Mouse (Mus musculus) spleen, postnatal 36 days (tissue): Measurements from ENCODE around the gene Ccdc33.

ENCODE experiments used
- DNase-seq, 2 experiments: peaks; one replicate each; pipeline ENCODE4 v3.0.0; 2022; ENCODE audit warnings: low spot score in 2 of 2, mixed read lengths in 1 of 2

Ccdc33 gene

GRCm38 (mm10) chr9:58092581-58093269 is 25.9 kb downstream of the Ccdc33 start:
- DNase-seq = no peak

GRCm38 (mm10) chr9:58091623-58092425 is 26.8 kb downstream of the Ccdc33 start:
- DNase-seq = no peak

GRCm38 (mm10) chr9:58087277-58087998 is 31.2 kb downstream of the Ccdc33 start:
- DNase-seq = no peak

- DNase-seq = no peak
These were observed 31.8 kb downstream of the Ccdc33 start for GRCm38 (mm10) chr9:58086861-58087260.

GRCm38 (mm10) chr9:58086203-58086602 is 32.4 kb downstream of the Ccdc33 start:
- no peak for DNase-seq

- no peak for DNase-seq
These were observed 33.5 kb downstream of the Ccdc33 start for GRCm38 (mm10) chr9:58085074-58085473.

- DNase-seq = no peak
These were observed 34.0 kb downstream of the Ccdc33 start for GRCm38 (mm10) chr9:58084586-58084985.

GRCm38 (mm10) chr9:58074561-58074960 is 44.1 kb downstream of the Ccdc33 start:
- no peak for DNase-seq

- DNase-seq = no peak
These were observed 51.1 kb downstream of the Ccdc33 start for GRCm38 (mm10) chr9:58067546-58067945.

GRCm38 (mm10) chr9:58066731-58067095 is 51.9 kb downstream of the Ccdc33 start:
- DNase-seq = no peak

GRCm38 (mm10) chr9:58065977-58066730 is 52.5 kb downstream of the Ccdc33 start:
- no peak for DNase-seq

GRCm38 (mm10) chr9:58065532-58065931 is 53.1 kb downstream of the Ccdc33 start:
- DNase-seq = no peak

- no peak for DNase-seq
These were observed 55.1 kb downstream of the Ccdc33 start, which contains the start of gene Stra6 for GRCm38 (mm10) chr9:58063531-58063930. Gene Stra6 (plus strand): TSS chr9:58063788.

- no peak for DNase-seq
These were observed 57.7 kb downstream of the Ccdc33 start for GRCm38 (mm10) chr9:58060677-58061667.

GRCm38 (mm10) chr9:58059920-58060319 is 58.7 kb downstream of the Ccdc33 start:
- no peak for DNase-seq

GRCm38 (mm10) chr9:58055666-58056065 is 63.0 kb downstream of the Ccdc33 start:
- DNase-seq = no peak

GRCm38 (mm10) chr9:58054032-58054431 is 64.6 kb downstream of the Ccdc33 start:
- no peak for DNase-seq

- DNase-seq = no peak
These were observed 65.1 kb downstream of the Ccdc33 start for GRCm38 (mm10) chr9:58053544-58053943.

- DNase-seq = peak; percentile 26 to 42
These were observed 65.5 kb downstream of the Ccdc33 start for GRCm38 (mm10) chr9:58053102-58053501.

GRCm38 (mm10) chr9:58051937-58052336 is 66.7 kb downstream of the Ccdc33 start:
- no peak for DNase-seq
